Mouse (Mus musculus): ENCODE measurements around the gene Ncoa6.

Ncoa6 gene

DNA sequence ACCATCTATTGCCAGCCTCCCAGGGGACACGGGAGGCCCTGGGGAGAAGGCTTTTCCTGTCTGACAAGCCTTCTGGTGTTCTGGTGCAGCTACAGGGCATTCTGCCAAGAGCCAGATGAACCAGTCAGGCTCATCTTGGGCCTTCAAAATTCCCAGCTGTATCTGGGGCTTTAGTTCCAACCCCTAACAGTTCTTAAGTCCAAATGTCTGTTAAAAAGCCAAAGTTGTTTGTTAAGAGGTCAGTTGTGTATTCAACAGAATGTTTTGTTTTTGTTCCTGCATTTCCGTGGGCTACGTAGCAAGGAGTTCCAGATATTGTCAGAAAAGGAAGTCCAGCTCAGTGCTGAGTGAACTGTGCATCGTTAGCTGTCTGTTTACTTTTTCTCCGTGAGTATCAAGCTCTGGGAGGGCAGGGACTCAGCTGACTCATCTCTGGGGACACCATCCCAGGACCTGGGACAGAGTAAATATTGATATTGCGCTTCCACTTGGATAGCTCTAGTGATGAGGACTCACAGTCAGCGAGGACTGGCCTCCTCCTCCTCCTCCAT is 104.3 kb downstream of the Ncoa6 start:
- peak in 1 of 2 experiments; percentile 29 for DNase-seq (ENCODE audit: low spot score in 2 of 2)

- DNase-seq (ENCODE audit: low spot score in 2 of 2) = no peak
Measured at GRCm38 (mm10) chr2:155367635-155368284, 105.9 kb downstream of the Ncoa6 start.

DNA sequence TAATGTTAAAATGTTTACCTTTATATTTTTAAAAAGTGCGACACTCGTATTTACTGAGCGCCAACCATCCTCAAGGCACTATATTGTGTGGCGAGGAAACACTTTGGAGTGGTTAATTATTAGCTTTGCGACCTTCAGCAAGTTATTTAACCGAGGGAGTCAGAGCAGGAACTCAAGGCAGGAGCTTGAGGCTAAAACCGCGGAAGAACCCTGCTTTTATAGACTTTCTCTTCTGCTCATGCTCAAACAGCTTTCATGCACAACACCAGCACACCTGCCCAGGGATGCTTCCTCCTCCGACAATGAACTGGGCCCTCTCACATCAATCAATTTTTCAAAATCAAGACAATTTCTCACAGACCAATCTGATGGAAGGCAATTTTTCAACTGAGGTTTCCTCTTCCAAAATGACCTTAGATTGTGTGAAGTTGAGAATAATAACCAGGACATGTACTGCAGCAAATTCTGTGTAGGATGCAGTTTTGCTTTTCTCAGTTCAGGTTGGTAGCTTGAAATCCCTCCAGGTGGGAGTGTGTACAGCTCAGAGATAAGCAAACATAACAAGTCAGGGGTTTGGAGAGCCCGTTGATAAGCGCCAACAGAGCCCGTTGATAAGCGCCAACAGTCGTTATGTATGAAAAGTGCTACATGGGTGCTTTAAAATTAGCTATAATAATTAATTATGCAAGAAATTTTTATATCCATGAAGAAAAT is 115.9 kb downstream of the Ncoa6 start:
- peak; percentile 25 to 43 for DNase-seq (ENCODE audit: low spot score in 2 of 2)

GRCm38 (mm10) chr2:155356971-155357591 is 116.6 kb downstream of the Ncoa6 start, which contains the start of gene Pigu:
TSS of gene Pigu (minus strand) at chr2:155357430.
- DNase-seq (ENCODE audit: low spot score in 2 of 2) = peak; percentile 97

- no peak for DNase-seq (ENCODE audit: low spot score in 2 of 2)
Measured at GRCm38 (mm10) chr2:155354402-155354801, 119.3 kb downstream of the Ncoa6 start.

GRCm38 (mm10) chr2:155346670-155347069 is 127.0 kb downstream of the Ncoa6 start:
- DNase-seq (ENCODE audit: low spot score in 2 of 2) = no peak

Measured in right cerebral cortex, postnatal 10 days (tissue).